Mouse (Mus musculus) MEL (cell line): ENCODE measurements around the gene Psme3. TPM values are rescaled to one million over a fixed set of nuclear protein-coding genes. Genes with fewer than 3 reads are reported as not detected.

Source experiments
- DNase-seq: peaks from one replicate; pipeline ENCODE4 v3.0.0; 2011; ENCODE audit warnings: low read depth, low spot score
- H3K27ac ChIP-seq: 2 replicates; pipeline ENCODE4 v1.5.1; 2012; ENCODE audit warnings: low read depth, mild to moderate bottlenecking, control low read depth, low read length, moderate library complexity; ENCODE audit not compliant: control insufficient read depth
- H3K27me3 ChIP-seq, 2 experiments: fragments of 150-350 bp in 1 of 2; sonication (generic) in 1 of 2; 2 replicates each; pipeline ENCODE4 v1.6.1; 2012; ENCODE audit warnings: low read length in 2 of 2, mild to moderate bottlenecking in 2 of 2, improper control_type of control experiment in 1 of 2, moderate library complexity in 1 of 2; ENCODE audit not compliant: insufficient read depth in 2 of 2, control insufficient read depth in 1 of 2
- H3K36me3 ChIP-seq, 2 experiments: 2 replicates each; pipeline ENCODE4 v1.6.1; 2012 to 2014; ENCODE audit warnings: low read length in 2 of 2, improper control_type of control experiment in 1 of 2, inconsistent platforms in 1 of 2, mild to moderate bottlenecking in 1 of 2; ENCODE audit not compliant: insufficient read depth in 2 of 2, control insufficient read depth in 1 of 2
- H3K4me1 ChIP-seq, 2 experiments: fragments of 150-350 bp in 1 of 2; sonication (generic) in 1 of 2; 2 replicates each; pipeline ENCODE4 v1.6.1; 2012; ENCODE audit warnings: low read length in 2 of 2, improper control_type of control experiment in 1 of 2, mild to moderate bottlenecking in 1 of 2; ENCODE audit not compliant: insufficient read depth in 2 of 2, control insufficient read depth in 1 of 2
- H3K4me3 ChIP-seq, 2 experiments: fragments of 150-350 bp in 1 of 2; sonication (generic) in 1 of 2; 2 replicates each; pipeline ENCODE4 v1.5.1; 2012; ENCODE audit warnings: low read depth in 2 of 2, low read length in 2 of 2, mild to moderate bottlenecking in 2 of 2, moderate library complexity in 2 of 2, control low read depth in 1 of 2, improper control_type of control experiment in 1 of 2; ENCODE audit not compliant: control insufficient read depth in 1 of 2, insufficient read depth in 1 of 2
- H3K79me2 ChIP-seq: 2 replicates; pipeline ENCODE4 v1.6.1; 2012; ENCODE audit warnings: mild to moderate bottlenecking, low read length, moderate library complexity; ENCODE audit not compliant: control insufficient read depth, poor library complexity, insufficient read depth
- H3K9ac ChIP-seq: 2 replicates; pipeline ENCODE4 v1.6.1; 2012; ENCODE audit warnings: low read depth, mild to moderate bottlenecking, control low read depth, low read length, moderate library complexity; ENCODE audit not compliant: control insufficient read depth, poor library complexity, severe bottlenecking
- H3K9me3 ChIP-seq: fragments of 150-350 bp; sonication (generic); replicated peaks from 2 replicates; pipeline ENCODE4 v1.6.1; 2012; ENCODE audit warnings: mild to moderate bottlenecking, low read length, improper control_type of control experiment, moderate library complexity; ENCODE audit not compliant: insufficient read depth
- CHD1 ChIP-seq: IDR thresholded peaks from 2 replicates; pipeline ENCODE4 v1.6.1; 2012; ENCODE audit warnings: low read depth, mild to moderate bottlenecking, inconsistent platforms, low read length, improper control_type of control experiment
- CTCF ChIP-seq, 3 experiments: IDR thresholded peaks in 2 of 3; conservative IDR thresholded peaks in 1 of 3; 2 replicates each; pipeline ENCODE4 v1.5.1; 2011 to 2012; ENCODE audit warnings: low read length in 3 of 3, low read depth in 2 of 3, mild to moderate bottlenecking in 2 of 3, improper control_type of control experiment in 1 of 3, inconsistent platforms in 1 of 3, mixed read lengths in 1 of 3, moderate library complexity in 1 of 3; ENCODE audit not compliant: control insufficient read depth in 1 of 3, insufficient read depth in 1 of 3, poor library complexity in 1 of 3, severe bottlenecking in 1 of 3
- ELF1 ChIP-seq: IDR thresholded peaks from 2 replicates; pipeline ENCODE4 v1.6.1; 2014; ENCODE audit warnings: low read depth, mild to moderate bottlenecking, inconsistent platforms, low read length, improper control_type of control experiment, moderate library complexity
- GATA1 ChIP-seq: IDR thresholded peaks from 2 replicates; pipeline ENCODE4 v1.6.1; 2011; ENCODE audit warnings: low read depth, low read length, improper control_type of control experiment
- HCFC1 ChIP-seq: IDR thresholded peaks from 2 replicates; pipeline ENCODE4 v1.6.1; 2012; ENCODE audit warnings: low read depth, mild to moderate bottlenecking, inconsistent platforms, low read length, improper control_type of control experiment, moderate library complexity
- MAZ ChIP-seq: IDR thresholded peaks from 2 replicates; pipeline ENCODE4 v1.6.1; 2012; ENCODE audit warnings: low read depth, mild to moderate bottlenecking, inconsistent platforms, low read length, improper control_type of control experiment
- MXI1 ChIP-seq: IDR thresholded peaks from 2 replicates; pipeline ENCODE4 v1.6.1; 2011; ENCODE audit warnings: mild to moderate bottlenecking, low read depth, low read length, improper control_type of control experiment
- MYC ChIP-seq: IDR thresholded peaks from 2 replicates; pipeline ENCODE4 v1.6.1; 2011; ENCODE audit warnings: low read depth, mild to moderate bottlenecking, low read length, improper control_type of control experiment, moderate library complexity
- RAD21 ChIP-seq: IDR thresholded peaks from 2 replicates; pipeline ENCODE4 v1.6.1; 2011; ENCODE audit warnings: mild to moderate bottlenecking, low read depth, low read length, improper control_type of control experiment
- SIN3A ChIP-seq: IDR thresholded peaks from 2 replicates; pipeline ENCODE4 v1.6.1; 2012; ENCODE audit warnings: low read length, improper control_type of control experiment, inconsistent platforms
- SMC3 ChIP-seq: IDR thresholded peaks from 2 replicates; pipeline ENCODE4 v1.6.1; 2011; ENCODE audit warnings: low read depth, low read length, improper control_type of control experiment
- TBP ChIP-seq: IDR thresholded peaks from 2 replicates; pipeline ENCODE4 v1.8.0; 2011; ENCODE audit warnings: low read depth, low read length, improper control_type of control experiment
- USF1 ChIP-seq: IDR thresholded peaks from 2 replicates; pipeline ENCODE4 v1.6.1; 2014; ENCODE audit warnings: low read depth, mild to moderate bottlenecking, inconsistent platforms, low read length, improper control_type of control experiment, moderate library complexity
- ZC3H11A ChIP-seq: IDR thresholded peaks from 2 replicates; pipeline ENCODE4 v1.6.1; 2012; ENCODE audit warnings: low read depth, mild to moderate bottlenecking, inconsistent platforms, low read length, improper control_type of control experiment
- ZKSCAN1 ChIP-seq: IDR thresholded peaks from 2 replicates; pipeline ENCODE4 v1.6.1; 2012; ENCODE audit warnings: low read depth, mild to moderate bottlenecking, inconsistent platforms, low read length, improper control_type of control experiment, moderate library complexity
- ZNF384 ChIP-seq: IDR thresholded peaks from 2 replicates; pipeline ENCODE4 v1.6.1; 2012; ENCODE audit warnings: low read depth, mild to moderate bottlenecking, inconsistent platforms, low read length, improper control_type of control experiment
- polyA plus RNA-seq, 2 experiments: library from polyadenylated mRNA; stranded (reverse) in 1 of 2; unstranded in 1 of 2; fragments of >175 nt in 1 of 2; fragments of >200 nt in 1 of 2; gene quantifications; 2 replicates each; pipeline versions ENCODE4 v1.2.1 to v1.2.4; 2012; ENCODE audit warnings: low replicate concordance in 2 of 2, low read depth in 1 of 2; ENCODE audit not compliant: insufficient read length in 2 of 2, insufficient read depth in 1 of 2, missing spikeins in 1 of 2
- total RNA-seq: library from RNA; depleted of rRNA; stranded (reverse); fragments of 300-350 nt; gene quantifications from 2 replicates; pipeline ENCODE4 v1.2.3, GENCODE M21; 2012

Gene Psme3
- total and polyA plus RNA-seq, 3 experiments, result 139 to 446 (median 369) TPM

DNA sequence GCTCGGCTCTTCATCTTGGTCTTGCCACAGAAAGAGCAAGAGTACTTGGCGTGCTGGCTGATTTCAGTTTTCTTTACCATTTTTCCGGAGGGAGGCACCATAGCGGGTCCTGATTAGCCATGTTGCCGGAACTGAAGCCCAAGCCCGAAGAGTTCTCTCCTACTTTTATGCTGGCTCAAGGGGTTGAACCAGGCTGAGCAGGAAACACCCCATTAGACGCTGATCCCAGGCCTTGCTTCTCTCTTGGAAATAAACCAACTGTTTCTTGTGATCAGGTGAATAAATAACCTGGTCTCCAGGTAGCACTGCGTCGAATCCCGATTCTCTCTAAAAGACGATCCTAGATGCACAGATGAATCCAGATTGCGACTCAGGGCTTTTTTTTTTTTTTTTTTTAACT, 37.4 kb downstream of the Psme3 start:
- H3K4me1 ChIP-seq, result peaks cover 11 to 12% of the 10 kb centered on the region in 2 experiments
- peaks cover 2 to 8% of the 10 kb centered on the region in 2 experiments for H3K27me3 ChIP-seq
- no peak overlapping the region for H3K9ac ChIP-seq
- TF ChIP-seq HCFC1 (no peak), SIN3A (no peak), CHD1 (no peak), MAZ (no peak), MXI1 (no peak), MYC (no peak), ELF1 (no peak), GATA1 (no peak), ZKSCAN1 (no peak), USF1 (no peak), RAD21 (no peak), TBP (no peak), ZC3H11A (no peak)
- no peak overlapping the region for H3K4me3 ChIP-seq
- H3K9me3 ChIP-seq, result no peaks in the 10 kb centered on the region
- DNase-seq, result no peak
- H3K79me2 ChIP-seq, result no peaks in the 10 kb centered on the region
- H3K36me3 ChIP-seq, result peaks cover 0 to 10% of the 10 kb centered on the region in 2 experiments; a peak in 2 of 4 replicates
- H3K27ac ChIP-seq, result no peak overlapping the region

DNA sequence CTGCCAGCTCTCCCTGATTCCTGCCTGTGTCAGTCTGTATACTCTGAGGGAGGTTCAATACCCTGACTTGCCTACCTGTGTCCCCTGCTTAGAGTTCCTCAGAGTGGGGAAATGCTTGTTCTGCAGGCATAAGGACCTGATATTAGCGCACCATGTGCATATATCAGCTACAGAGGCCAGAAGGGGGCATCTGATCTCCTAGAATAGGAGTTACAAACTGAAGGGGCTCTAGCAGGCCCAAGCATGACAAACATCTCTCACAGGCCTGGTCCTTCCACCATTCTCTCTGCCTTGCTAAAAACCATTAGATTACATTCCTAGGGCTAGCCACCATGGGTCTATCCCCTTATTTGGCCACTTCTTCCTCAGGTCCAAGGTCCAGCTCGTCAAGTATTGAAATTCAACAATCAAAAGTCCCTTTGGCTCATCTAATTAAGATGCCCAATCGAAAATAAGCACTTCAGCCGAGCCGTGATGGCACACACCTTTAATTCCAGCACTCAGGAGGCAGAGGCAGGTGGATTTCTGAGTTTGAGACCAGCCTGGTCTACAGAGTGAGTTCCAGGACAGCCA, 38.5 kb downstream of the Psme3 start:
- peak; percentile 30; the same call in 1 of the 2 replicates for TF ChIP-seq SMC3
- TF ChIP-seq CTCF (IDR thresholded peaks at IDR 0.05 in 2 of 3, conservative IDR thresholded peaks at IDR 0.05 in 1 of 3; ENCODE audit: control insufficient read depth in 1 of 3, insufficient read depth in 1 of 3, low read depth in 2 of 3, low read length in 3 of 3, poor library complexity in 1 of 3, severe bottlenecking in 1 of 3), result peak in 1 of 3 experiments; percentile 6; a peak in 2 of 6 replicates
- TF ChIP-seq USF1, result no peak
- Histone ChIP-seq H3K4me3 (no peak overlapping the region), H3K9me3 (no peaks in the 10 kb centered on the region), H3K4me1 (peaks cover 11 to 14% of the 10 kb centered on the region in 2 experiments), H3K27ac (no peak overlapping the region), H3K79me2 (no peaks in the 10 kb centered on the region), H3K36me3 (peaks cover 0 to 10% of the 10 kb centered on the region in 2 experiments; a peak in 2 of 4 replicates), H3K27me3 (peaks cover 2 to 8% of the 10 kb centered on the region in 2 experiments), H3K9ac (no peak overlapping the region)
- no peak for DNase-seq

DNA sequence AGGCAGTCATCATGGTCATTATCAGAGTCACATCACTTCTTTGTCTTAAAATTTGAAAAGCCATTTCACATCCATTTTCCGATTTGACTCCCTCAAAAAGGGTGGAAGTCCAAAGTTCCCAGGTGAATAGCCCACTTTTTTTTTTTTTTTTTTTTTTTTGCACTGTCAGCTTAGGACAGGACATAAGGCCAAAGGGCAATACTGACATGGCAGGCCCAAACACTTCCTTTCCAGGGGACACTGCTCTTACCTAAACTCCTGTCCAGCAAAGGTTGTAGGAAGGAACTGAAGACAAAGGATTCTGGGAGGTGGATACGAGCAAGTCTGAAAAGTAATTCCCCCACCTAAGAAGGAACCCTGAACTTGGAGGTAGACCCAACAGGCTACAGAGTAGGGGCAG, 39.9 kb downstream of the Psme3 start:
- Histone ChIP-seq H3K27ac (no peak overlapping the region), H3K4me3 (no peak overlapping the region), H3K4me1 (peaks cover 11 to 14% of the 10 kb centered on the region in 2 experiments), H3K9me3 (no peaks in the 10 kb centered on the region), H3K27me3 (peaks cover 0 to 8% of the 10 kb centered on the region in 2 experiments), H3K9ac (no peak overlapping the region), H3K36me3 (peaks cover 0 to 10% of the 10 kb centered on the region in 2 experiments; a peak in 2 of 4 replicates), H3K79me2 (no peaks in the 10 kb centered on the region)
- DNase-seq, result no peak
- TF ChIP-seq ZNF384 (peak; percentile 42; the same call in 1 of the 2 replicates), CTCF (IDR thresholded peaks at IDR 0.05 in 2 of 3, conservative IDR thresholded peaks at IDR 0.05 in 1 of 3; ENCODE audit: control insufficient read depth in 1 of 3, insufficient read depth in 1 of 3, low read depth in 2 of 3, low read length in 3 of 3, poor library complexity in 1 of 3, severe bottlenecking in 1 of 3) (no peak)
